Mouse (Mus musculus) cerebellum, adult 9-10 months (tissue): ENCODE measurements around the gene Gpc6.

Source experiments
- DNase-seq: peaks from one replicate; pipeline ENCODE4 v3.0.0; 2022

The Gpc6 gene

GRCm38 (mm10) chr14:117816008-117816407 is 890.9 kb downstream of the Gpc6 start:
- DNase-seq, result no peak

GRCm38 (mm10) chr14:117816706-117817105 is 891.6 kb downstream of the Gpc6 start:
- DNase-seq, result no peak

GRCm38 (mm10) chr14:117817196-117817595 is 892.1 kb downstream of the Gpc6 start:
- DNase-seq, result no peak

GRCm38 (mm10) chr14:117824491-117824890 is 899.4 kb downstream of the Gpc6 start:
- DNase-seq, result no peak

GRCm38 (mm10) chr14:117826294-117827046 is 901.4 kb downstream of the Gpc6 start:
- DNase-seq, result no peak

- no peak for DNase-seq
Measured at GRCm38 (mm10) chr14:117831267-117831666, 906.2 kb downstream of the Gpc6 start.

GRCm38 (mm10) chr14:117831731-117832130 is 906.6 kb downstream of the Gpc6 start:
- DNase-seq, result no peak

GRCm38 (mm10) chr14:117835506-117835905 is 910.4 kb downstream of the Gpc6 start:
- DNase-seq, result no peak

- no peak for DNase-seq
Measured at GRCm38 (mm10) chr14:117837021-117837420, 911.9 kb downstream of the Gpc6 start.

- DNase-seq, result no peak
Measured at GRCm38 (mm10) chr14:117837715-117838114, 912.6 kb downstream of the Gpc6 start.

- no peak for DNase-seq
Measured at GRCm38 (mm10) chr14:117841211-117841610, 916.1 kb downstream of the Gpc6 start.

GRCm38 (mm10) chr14:117841797-117842553 is 916.9 kb downstream of the Gpc6 start:
- no peak for DNase-seq

- no peak for DNase-seq
Measured at GRCm38 (mm10) chr14:117849591-117850505, 924.7 kb downstream of the Gpc6 start.

GRCm38 (mm10) chr14:117852266-117852665 is 927.2 kb downstream of the Gpc6 start:
- no peak for DNase-seq

GRCm38 (mm10) chr14:117852842-117853241 is 927.7 kb downstream of the Gpc6 start:
- no peak for DNase-seq

GRCm38 (mm10) chr14:117854498-117854897 is 929.4 kb downstream of the Gpc6 start:
- DNase-seq, result no peak

GRCm38 (mm10) chr14:117871268-117871667 is 946.2 kb downstream of the Gpc6 start:
- DNase-seq, result no peak

- DNase-seq, result no peak
Measured at GRCm38 (mm10) chr14:117879313-117879712, 954.2 kb downstream of the Gpc6 start.

- DNase-seq, result no peak
Measured at GRCm38 (mm10) chr14:117881112-117881511, 956.0 kb downstream of the Gpc6 start.

GRCm38 (mm10) chr14:117882222-117882621 is 957.1 kb downstream of the Gpc6 start:
- DNase-seq, result peak; percentile 7

- no peak for DNase-seq
Measured at GRCm38 (mm10) chr14:117889653-117890052, 964.5 kb downstream of the Gpc6 start.

GRCm38 (mm10) chr14:117891426-117891825 is 966.3 kb downstream of the Gpc6 start:
- DNase-seq, result no peak

GRCm38 (mm10) chr14:117892026-117892425 is 966.9 kb downstream of the Gpc6 start:
- no peak for DNase-seq
